In genomic region chr7:51694452-51694851, GRCm38 (mm10) we compare ENCODE assay signal across 15 mouse cellular contexts.
DNase-seq lines count a peak whose midpoint lies in the region; ATAC-seq and TF ChIP-seq lines count a peak whose summit lies in the region.
"Had no signal": no experiment of that assay in that cellular context is flagged by ENCODE, and none has a peak within 500 bp of the region (broad histone marks: within the 10 kb centered on the region; RNA-seq: fewer than 3 reads in every experiment).

No protein-coding gene starts in this region.

- no peak for TF ChIP-seq EP300 in liver, postnatal 0 days (IDR thresholded peaks at IDR 0.05; ENCODE audit: low read depth)

- DNase-seq in forebrain, embryonic 10.5 days (ENCODE audit: extremely low spot score, low spot score): no peak
- DNase-seq in Muller cell, postnatal 12 days (ENCODE audit: inconsistent ontology term): peak; percentile 2
- no peak for DNase-seq in liver, postnatal 0 days
- no peak for DNase-seq in urinary bladder, postnatal 10 days (ENCODE audit: low spot score)
- DNase-seq: cerebellum, adult 8-10 months; kidney, adult 9 months; lung, adult 18-20 months; lung, postnatal 4 days; right cerebral cortex, adult 18-20 months; thymus, postnatal 14 days had no signal

- H3K4me2 ChIP-seq in forebrain, embryonic 12.5 days: no peak overlapping the region
- H3K4me2 ChIP-seq in forebrain, embryonic 16.5 days (ENCODE audit: low read length): no peak overlapping the region
- 0 out of 2 replicates have a peak overlapping the region, but pooled peaks have one; percentile 1 for H3K4me2 ChIP-seq in midbrain, embryonic 15.5 days
- H3K4me2 ChIP-seq in liver, postnatal 0 days (ENCODE audit: low read depth, low read length): no peak overlapping the region
- H3K4me2 ChIP-seq: limb, embryonic 15.5 days had no signal

- peak; percentile 51 for ATAC-seq in forebrain, embryonic 12.5 days (ENCODE audit: low FRiP score)
- peak; percentile 81 for ATAC-seq in forebrain, embryonic 16.5 days
- peak; percentile 82 for ATAC-seq in midbrain, embryonic 15.5 days (replicated peaks)
- no peak for ATAC-seq in liver, postnatal 0 days

- H3K36me3 ChIP-seq in forebrain, embryonic 12.5 days (replicated peaks): no peaks in the 10 kb centered on the region
- H3K36me3 ChIP-seq in forebrain, embryonic 10.5 days (replicated peaks): no peaks in the 10 kb centered on the region
- no peaks in the 10 kb centered on the region for H3K36me3 ChIP-seq in forebrain, embryonic 16.5 days (ENCODE audit: control insufficient read depth, insufficient read depth)
- H3K36me3 ChIP-seq in midbrain, embryonic 15.5 days (replicated peaks): no peaks in the 10 kb centered on the region
- no peaks in the 10 kb centered on the region for H3K36me3 ChIP-seq in liver, postnatal 0 days (replicated peaks; ENCODE audit: insufficient read depth, low read length)
- H3K36me3 ChIP-seq: limb, embryonic 15.5 days had no signal

- H3K9me3 ChIP-seq in forebrain, embryonic 12.5 days: no peaks in the 10 kb centered on the region
- H3K9me3 ChIP-seq in forebrain, embryonic 10.5 days: no peaks in the 10 kb centered on the region
- H3K9me3 ChIP-seq in forebrain, embryonic 16.5 days (ENCODE audit: control insufficient read depth, low read length): no peaks in the 10 kb centered on the region
- H3K9me3 ChIP-seq in midbrain, embryonic 15.5 days: no peaks in the 10 kb centered on the region
- no peaks in the 10 kb centered on the region for H3K9me3 ChIP-seq in liver, postnatal 0 days (ENCODE audit: low read length)
- H3K9me3 ChIP-seq: limb, embryonic 15.5 days had no signal

- 38% methylated on average over 4 of the region's 4 CpGs for WGBS in forebrain, embryonic 12.5 days
- WGBS in forebrain, embryonic 10.5 days: 81% methylated on average over 4 of the region's 4 CpGs
- 25% methylated on average over 4 of the region's 4 CpGs for WGBS in forebrain, embryonic 16.5 days
- 34% methylated on average over 4 of the region's 4 CpGs for WGBS in midbrain, embryonic 15.5 days
- 74% methylated on average over 4 of the region's 4 CpGs for WGBS in liver, postnatal 0 days (ENCODE audit: insufficient replicate concordance)

- H3K4me1 ChIP-seq in forebrain, embryonic 12.5 days: peaks cover 4% of the 10 kb centered on the region; the same call in 1 of the 2 replicates
- H3K4me1 ChIP-seq in forebrain, embryonic 10.5 days: peaks cover 4% of the 10 kb centered on the region; the same call in 1 of the 2 replicates
- H3K4me1 ChIP-seq in forebrain, embryonic 16.5 days (replicated peaks; ENCODE audit: control insufficient read depth, insufficient read depth, low read length): peaks cover 3% of the 10 kb centered on the region
- H3K4me1 ChIP-seq in midbrain, embryonic 15.5 days: peaks cover 8% of the 10 kb centered on the region; the same call in 1 of the 2 replicates
- H3K4me1 ChIP-seq in liver, postnatal 0 days (ENCODE audit: insufficient read depth): no peaks in the 10 kb centered on the region
- H3K4me1 ChIP-seq: limb, embryonic 15.5 days had no signal

- no peak overlapping the region for H3K9ac ChIP-seq in forebrain, embryonic 12.5 days
- no peak overlapping the region for H3K9ac ChIP-seq in forebrain, embryonic 16.5 days (replicated peaks; ENCODE audit: low read depth, low read length)
- H3K9ac ChIP-seq in midbrain, embryonic 15.5 days: no peak overlapping the region
- no peak overlapping the region for H3K9ac ChIP-seq in liver, postnatal 0 days (replicated peaks)
- H3K9ac ChIP-seq: limb, embryonic 15.5 days had no signal

- no peak for TF ChIP-seq CTCF in liver, postnatal 0 days (IDR thresholded peaks at IDR 0.05; ENCODE audit: low read depth)

- H3K4me3 ChIP-seq in forebrain, embryonic 12.5 days (replicated peaks): no peak overlapping the region
- H3K4me3 ChIP-seq in forebrain, embryonic 10.5 days: no peak overlapping the region
- H3K4me3 ChIP-seq in forebrain, embryonic 16.5 days (replicated peaks; ENCODE audit: low read length): no peak overlapping the region
- H3K4me3 ChIP-seq in midbrain, embryonic 15.5 days: no peak overlapping the region
- no peak overlapping the region for H3K4me3 ChIP-seq in liver, postnatal 0 days (ENCODE audit: low read depth, low read length)
- H3K4me3 ChIP-seq: limb, embryonic 15.5 days had no signal

- H3K27ac ChIP-seq in forebrain, embryonic 12.5 days: 0 out of 2 replicates have a peak overlapping the region, but pooled peaks have one; percentile 36
- no peak overlapping the region for H3K27ac ChIP-seq in forebrain, embryonic 10.5 days
- H3K27ac ChIP-seq in forebrain, embryonic 16.5 days (ENCODE audit: low read length): peak overlapping the region; percentile 33; the same call in 1 of the 2 replicates
- H3K27ac ChIP-seq in midbrain, embryonic 15.5 days: peak overlapping the region; percentile 70
- H3K27ac ChIP-seq in liver, postnatal 0 days (ENCODE audit: low read depth): no peak overlapping the region
- H3K27ac ChIP-seq: limb, embryonic 15.5 days; stomach, postnatal 0 days had no signal

- no peaks in the 10 kb centered on the region for H3K27me3 ChIP-seq in forebrain, embryonic 12.5 days
- no peaks in the 10 kb centered on the region for H3K27me3 ChIP-seq in forebrain, embryonic 10.5 days (ENCODE audit: poor library complexity, severe bottlenecking)
- no peaks in the 10 kb centered on the region for H3K27me3 ChIP-seq in forebrain, embryonic 16.5 days (replicated peaks; ENCODE audit: control insufficient read depth, insufficient read depth, low read length)
- H3K27me3 ChIP-seq in midbrain, embryonic 15.5 days (replicated peaks): no peaks in the 10 kb centered on the region
- H3K27me3 ChIP-seq in liver, postnatal 0 days (ENCODE audit: insufficient read depth, low read length): no peaks in the 10 kb centered on the region
- H3K27me3 ChIP-seq: limb, embryonic 15.5 days had no signal

Comparison
In these comparisons a context has a peak if more than half of its experiments do, and no peak if none do; other contexts are left out.
1. H3K27ac ChIP-seq: peak in forebrain, embryonic 12.5 days (single experiment), forebrain, embryonic 16.5 days (single experiment) and midbrain, embryonic 15.5 days (single experiment); none in forebrain, embryonic 10.5 days (single experiment) and liver, postnatal 0 days (single experiment).